Mouse (Mus musculus) MEL (cell line): ENCODE results near the gene Cnn2. TPM values are rescaled to one million over a fixed set of nuclear protein-coding genes. Genes with fewer than 3 reads are reported as not detected.

Source experiments
- DNase-seq: peaks from one replicate; pipeline ENCODE4 v3.0.0; 2011; ENCODE audit warnings: low read depth, low spot score
- H3K27ac ChIP-seq: 2 replicates; pipeline ENCODE4 v1.5.1; 2012; ENCODE audit warnings: low read depth, mild to moderate bottlenecking, control low read depth, low read length, moderate library complexity; ENCODE audit not compliant: control insufficient read depth
- H3K27me3 ChIP-seq, 2 experiments: fragments of 150-350 bp in 1 of 2; sonication (generic) in 1 of 2; 2 replicates each; pipeline ENCODE4 v1.6.1; 2012; ENCODE audit warnings: low read length in 2 of 2, mild to moderate bottlenecking in 2 of 2, improper control_type of control experiment in 1 of 2, moderate library complexity in 1 of 2; ENCODE audit not compliant: insufficient read depth in 2 of 2, control insufficient read depth in 1 of 2
- H3K36me3 ChIP-seq, 2 experiments: 2 replicates each; pipeline ENCODE4 v1.6.1; 2012 to 2014; ENCODE audit warnings: low read length in 2 of 2, improper control_type of control experiment in 1 of 2, inconsistent platforms in 1 of 2, mild to moderate bottlenecking in 1 of 2; ENCODE audit not compliant: insufficient read depth in 2 of 2, control insufficient read depth in 1 of 2
- H3K4me1 ChIP-seq, 2 experiments: fragments of 150-350 bp in 1 of 2; sonication (generic) in 1 of 2; 2 replicates each; pipeline ENCODE4 v1.6.1; 2012; ENCODE audit warnings: low read length in 2 of 2, improper control_type of control experiment in 1 of 2, mild to moderate bottlenecking in 1 of 2; ENCODE audit not compliant: insufficient read depth in 2 of 2, control insufficient read depth in 1 of 2
- H3K4me3 ChIP-seq, 2 experiments: fragments of 150-350 bp in 1 of 2; sonication (generic) in 1 of 2; 2 replicates each; pipeline ENCODE4 v1.5.1; 2012; ENCODE audit warnings: low read depth in 2 of 2, low read length in 2 of 2, mild to moderate bottlenecking in 2 of 2, moderate library complexity in 2 of 2, control low read depth in 1 of 2, improper control_type of control experiment in 1 of 2; ENCODE audit not compliant: control insufficient read depth in 1 of 2, insufficient read depth in 1 of 2
- H3K79me2 ChIP-seq: 2 replicates; pipeline ENCODE4 v1.6.1; 2012; ENCODE audit warnings: mild to moderate bottlenecking, low read length, moderate library complexity; ENCODE audit not compliant: control insufficient read depth, poor library complexity, insufficient read depth
- H3K9ac ChIP-seq: 2 replicates; pipeline ENCODE4 v1.6.1; 2012; ENCODE audit warnings: low read depth, mild to moderate bottlenecking, control low read depth, low read length, moderate library complexity; ENCODE audit not compliant: control insufficient read depth, poor library complexity, severe bottlenecking
- H3K9me3 ChIP-seq: fragments of 150-350 bp; sonication (generic); replicated peaks from 2 replicates; pipeline ENCODE4 v1.6.1; 2012; ENCODE audit warnings: mild to moderate bottlenecking, low read length, improper control_type of control experiment, moderate library complexity; ENCODE audit not compliant: insufficient read depth
- BHLHE40 ChIP-seq: IDR thresholded peaks from 2 replicates; pipeline ENCODE4 v1.6.1; 2012; ENCODE audit warnings: low read depth, mild to moderate bottlenecking, inconsistent platforms, low read length, improper control_type of control experiment, borderline replicate concordance
- CHD1 ChIP-seq: IDR thresholded peaks from 2 replicates; pipeline ENCODE4 v1.6.1; 2012; ENCODE audit warnings: low read depth, mild to moderate bottlenecking, inconsistent platforms, low read length, improper control_type of control experiment
- CTCF ChIP-seq, 3 experiments: IDR thresholded peaks in 2 of 3; conservative IDR thresholded peaks in 1 of 3; 2 replicates each; pipeline ENCODE4 v1.5.1; 2011 to 2012; ENCODE audit warnings: low read length in 3 of 3, low read depth in 2 of 3, mild to moderate bottlenecking in 2 of 3, improper control_type of control experiment in 1 of 3, inconsistent platforms in 1 of 3, mixed read lengths in 1 of 3, moderate library complexity in 1 of 3; ENCODE audit not compliant: control insufficient read depth in 1 of 3, insufficient read depth in 1 of 3, poor library complexity in 1 of 3, severe bottlenecking in 1 of 3
- GABPA ChIP-seq: IDR thresholded peaks from 2 replicates; pipeline ENCODE4 v1.6.1; 2012; ENCODE audit warnings: low read depth, mild to moderate bottlenecking, inconsistent platforms, low read length, improper control_type of control experiment, moderate library complexity
- JUND ChIP-seq: IDR thresholded peaks from 2 replicates; pipeline ENCODE4 v1.6.1; 2011; ENCODE audit warnings: low read depth, mild to moderate bottlenecking, improper control_type of control experiment, low read length
- KAT2A ChIP-seq: conservative IDR thresholded peaks from 2 replicates; pipeline ENCODE4 v1.6.1; 2012; ENCODE audit warnings: low read depth, low read length, improper control_type of control experiment, inconsistent platforms
- MAFK ChIP-seq: IDR thresholded peaks from 2 replicates; pipeline ENCODE4 v1.6.1; 2011; ENCODE audit warnings: low read depth, mild to moderate bottlenecking, low read length, improper control_type of control experiment, borderline replicate concordance
- MAZ ChIP-seq: IDR thresholded peaks from 2 replicates; pipeline ENCODE4 v1.6.1; 2012; ENCODE audit warnings: low read depth, mild to moderate bottlenecking, inconsistent platforms, low read length, improper control_type of control experiment
- MXI1 ChIP-seq: IDR thresholded peaks from 2 replicates; pipeline ENCODE4 v1.6.1; 2011; ENCODE audit warnings: mild to moderate bottlenecking, low read depth, low read length, improper control_type of control experiment
- MYB ChIP-seq: IDR thresholded peaks from 2 replicates; pipeline ENCODE4 v1.6.1; 2011; ENCODE audit warnings: mild to moderate bottlenecking, low read depth, low read length, improper control_type of control experiment
- SMC3 ChIP-seq: IDR thresholded peaks from 2 replicates; pipeline ENCODE4 v1.6.1; 2011; ENCODE audit warnings: low read depth, low read length, improper control_type of control experiment
- TAL1 ChIP-seq: IDR thresholded peaks from 2 replicates; pipeline ENCODE4 v1.6.1; 2012; ENCODE audit warnings: mild to moderate bottlenecking, inconsistent platforms, low read length, moderate library complexity, mixed read lengths
- TBP ChIP-seq: IDR thresholded peaks from 2 replicates; pipeline ENCODE4 v1.8.0; 2011; ENCODE audit warnings: low read depth, low read length, improper control_type of control experiment
- TCF12 ChIP-seq: IDR thresholded peaks from 2 replicates; pipeline ENCODE4 v1.6.1; 2014; ENCODE audit warnings: low read depth, mild to moderate bottlenecking, inconsistent platforms, low read length, improper control_type of control experiment, moderate library complexity
- UBTF ChIP-seq: IDR thresholded peaks from 2 replicates; pipeline ENCODE4 v1.6.1; 2012; ENCODE audit warnings: low read depth, mild to moderate bottlenecking, inconsistent platforms, low read length, improper control_type of control experiment, moderate library complexity, borderline replicate concordance; ENCODE audit not compliant: insufficient read depth
- USF2 ChIP-seq, 2 experiments: IDR thresholded peaks; 2 replicates each; pipeline ENCODE4 v1.6.1; 2011 to 2012; ENCODE audit warnings: improper control_type of control experiment in 2 of 2, low read length in 2 of 2, borderline replicate concordance in 1 of 2, inconsistent platforms in 1 of 2, low read depth in 1 of 2, mild to moderate bottlenecking in 1 of 2; ENCODE audit not compliant: insufficient read depth in 1 of 2
- ZKSCAN1 ChIP-seq: IDR thresholded peaks from 2 replicates; pipeline ENCODE4 v1.6.1; 2012; ENCODE audit warnings: low read depth, mild to moderate bottlenecking, inconsistent platforms, low read length, improper control_type of control experiment, moderate library complexity
- polyA plus RNA-seq, 2 experiments: library from polyadenylated mRNA; stranded (reverse) in 1 of 2; unstranded in 1 of 2; fragments of >175 nt in 1 of 2; fragments of >200 nt in 1 of 2; gene quantifications; 2 replicates each; pipeline versions ENCODE4 v1.2.1 to v1.2.4; 2012; ENCODE audit warnings: low replicate concordance in 2 of 2, low read depth in 1 of 2; ENCODE audit not compliant: insufficient read length in 2 of 2, insufficient read depth in 1 of 2, missing spikeins in 1 of 2
- total RNA-seq: library from RNA; depleted of rRNA; stranded (reverse); fragments of 300-350 nt; gene quantifications from 2 replicates; pipeline ENCODE4 v1.2.3, GENCODE M21; 2012

The Cnn2 gene
- total and polyA plus RNA-seq, 3 experiments: 8.7 to 25.3 TPM; not detected in 1

DNA sequence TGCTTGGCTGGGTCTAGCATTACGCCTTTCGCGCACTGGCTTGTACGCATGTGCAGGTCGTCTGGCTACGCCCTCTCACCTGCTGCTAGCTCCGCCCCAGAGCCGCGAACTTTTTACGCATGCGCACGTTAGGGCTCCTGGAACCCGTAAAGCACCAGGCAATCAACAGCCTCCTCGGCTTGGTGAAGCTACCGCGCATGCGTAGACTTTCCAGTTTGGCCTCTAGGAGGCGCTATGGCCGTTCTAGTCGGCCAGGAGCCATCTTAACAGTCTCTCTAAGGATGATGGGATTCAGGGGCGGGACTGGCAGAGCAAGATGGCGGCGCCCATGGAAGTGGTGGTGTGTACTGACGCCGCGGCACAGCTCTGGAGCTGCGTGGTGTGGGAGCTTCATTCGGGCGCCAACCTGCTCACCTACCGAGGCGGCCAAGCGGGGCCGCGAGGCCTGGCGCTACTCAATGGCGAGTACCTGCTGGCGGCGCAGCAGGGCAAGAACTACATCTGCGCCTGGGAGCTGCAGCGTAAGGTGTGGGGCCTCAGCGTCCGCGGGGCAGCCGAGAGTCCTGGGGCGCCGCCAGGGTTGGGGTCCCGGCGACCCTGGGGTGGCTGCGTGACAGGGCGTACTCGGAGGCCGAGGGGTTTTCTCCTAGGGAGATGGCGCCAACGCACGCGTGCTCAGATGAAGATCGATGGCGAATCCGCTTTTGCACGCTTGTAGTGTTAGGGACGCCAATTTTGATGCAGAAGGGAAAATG is 28.4 kb upstream of the Cnn2 start, which contains the start of gene Wdr18 (continued):
- TF ChIP-seq TCF12: peak; percentile 64; the same call in 1 of the 2 replicates
- TF ChIP-seq ZKSCAN1: no peak
- TF ChIP-seq MAZ: 0 out of 2 replicates have a peak, but pooled peaks have one; percentile 51
- TF ChIP-seq SMC3: peak; percentile 72

DNA sequence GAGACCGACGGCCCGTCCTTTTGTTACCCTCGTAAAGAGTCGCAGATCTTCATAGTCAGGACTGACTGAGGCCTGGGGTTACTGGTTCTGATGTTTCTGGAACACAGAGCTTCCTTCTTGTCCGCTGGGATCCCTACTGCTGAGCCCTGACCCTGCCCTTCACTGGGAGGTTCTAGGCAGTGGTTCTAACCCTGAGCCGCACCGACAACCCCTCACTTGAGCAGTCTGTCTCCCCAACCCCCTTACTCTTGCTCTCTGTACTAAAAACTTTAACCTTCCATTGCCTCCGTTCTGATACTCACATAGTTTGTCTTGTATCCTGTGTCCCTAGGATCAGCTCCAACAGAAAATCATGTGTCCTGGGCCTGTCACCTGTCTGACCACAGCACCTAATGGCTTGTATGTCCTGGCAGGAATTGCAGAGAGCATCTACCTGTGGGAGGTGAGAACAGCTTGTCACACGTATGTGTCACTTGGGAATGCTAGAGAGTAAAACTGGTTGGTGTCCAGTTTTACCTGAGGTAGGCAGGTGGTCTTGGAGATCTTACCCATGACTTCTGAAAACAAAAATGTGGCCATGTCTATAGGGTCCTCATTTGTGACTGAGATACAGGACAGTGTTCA is 27.6 kb upstream of the Cnn2 start:
- H3K4me3 ChIP-seq: peak overlapping the region; percentile 70 to 83
- peak overlapping the region; percentile 85 for H3K9ac ChIP-seq
- no peaks in the 10 kb centered on the region for H3K9me3 ChIP-seq
- H3K4me1 ChIP-seq: peaks cover 0 to 12% of the 10 kb centered on the region in 2 experiments; a peak in 3 of 4 replicates
- peaks cover 2 to 8% of the 10 kb centered on the region in 2 experiments; a peak in 2 of 4 replicates for H3K36me3 ChIP-seq
- DNase-seq: no peak
- no peak for TF ChIP-seq BHLHE40
- no peak for TF ChIP-seq MAFK
- TF ChIP-seq GABPA: no peak
- TF ChIP-seq TAL1: no peak
- TF ChIP-seq JUND: no peak
- TF ChIP-seq KAT2A: no peak
- TF ChIP-seq TCF12: no peak
- TF ChIP-seq TBP: no peak
- TF ChIP-seq MXI1: no peak
- no peak for TF ChIP-seq CTCF (IDR thresholded peaks at IDR 0.05 in 2 of 3, conservative IDR thresholded peaks at IDR 0.05 in 1 of 3; ENCODE audit: control insufficient read depth in 1 of 3, insufficient read depth in 1 of 3, low read depth in 2 of 3, low read length in 3 of 3, poor library complexity in 1 of 3, severe bottlenecking in 1 of 3)
- no peak for TF ChIP-seq CHD1
- no peak for TF ChIP-seq UBTF
- TF ChIP-seq MAZ: no peak
- no peak for TF ChIP-seq USF2 (IDR thresholded peaks at IDR 0.05; ENCODE audit: borderline replicate concordance in 1 of 2, insufficient read depth in 1 of 2, low read depth in 1 of 2, low read length in 2 of 2)
- no peak for TF ChIP-seq ZKSCAN1
- TF ChIP-seq MYB: no peak
- H3K27ac ChIP-seq: peak overlapping the region; percentile 37
- H3K27me3 ChIP-seq: no peaks in the 10 kb centered on the region
- peaks cover 11% of the 10 kb centered on the region for H3K79me2 ChIP-seq
